Mouse (Mus musculus): ENCODE results near the gene Slx4.

GRCm38 (mm10) chr16:3983146-3983700, 20.3 kb downstream of the Slx4 start:
- TF ChIP-seq CTCF (IDR thresholded peaks at IDR 0.05; ENCODE audit: low read depth, low read length) (no peak), POLR2A (IDR thresholded peaks at IDR 0.05; ENCODE audit: insufficient read depth, low read length) (no peak)

Measured in ES-Bruce4 (cell line).